Mouse (Mus musculus): ENCODE data around the gene Pxmp4. TPM values are rescaled to one million over a fixed set of nuclear protein-coding genes. Genes with fewer than 3 reads are reported as not detected.

Pxmp4 gene
- polyA plus RNA-seq, 1 experiment = 11.8 TPM

GRCm38 (mm10) chr2:154550937-154551336, 52.6 kb downstream of the Pxmp4 start:
- H3K4me1 ChIP-seq (ENCODE audit: control insufficient read depth, insufficient read depth, low read length) = no peaks in the 10 kb centered on the region
- H3K27ac ChIP-seq (ENCODE audit: insufficient read depth, low read length) = no peak overlapping the region
- no peak for TF ChIP-seq CTCF (IDR thresholded peaks at IDR 0.05; ENCODE audit: borderline replicate concordance, insufficient read depth, low read length)
- no peak for TF ChIP-seq POLR2A (IDR thresholded peaks at IDR 0.05; ENCODE audit: low read depth, low read length)
- H3K4me3 ChIP-seq (ENCODE audit: insufficient read depth, low read length) = no peak overlapping the region

- TF ChIP-seq CTCF (IDR thresholded peaks at IDR 0.05; ENCODE audit: borderline replicate concordance, insufficient read depth, low read length) (no peak), POLR2A (IDR thresholded peaks at IDR 0.05; ENCODE audit: low read depth, low read length) (no peak)
- Histone ChIP-seq H3K4me3 (ENCODE audit: insufficient read depth, low read length) (no peak overlapping the region), H3K4me1 (ENCODE audit: control insufficient read depth, insufficient read depth, low read length) (no peaks in the 10 kb centered on the region), H3K27ac (ENCODE audit: insufficient read depth, low read length) (no peak overlapping the region)
These were observed 53.7 kb downstream of the Pxmp4 start for GRCm38 (mm10) chr2:154549886-154550189.

GRCm38 (mm10) chr2:154549127-154549885, 54.2 kb downstream of the Pxmp4 start:
- Histone ChIP-seq H3K27ac (ENCODE audit: insufficient read depth, low read length) (no peak overlapping the region), H3K4me3 (ENCODE audit: insufficient read depth, low read length) (0 out of 2 replicates have a peak overlapping the region, but pooled peaks have one; percentile 8), H3K4me1 (ENCODE audit: control insufficient read depth, insufficient read depth, low read length) (no peaks in the 10 kb centered on the region)
- TF ChIP-seq CTCF (IDR thresholded peaks at IDR 0.05; ENCODE audit: borderline replicate concordance, insufficient read depth, low read length) = no peak
- TF ChIP-seq POLR2A (IDR thresholded peaks at IDR 0.05; ENCODE audit: low read depth, low read length) = peak; percentile 49

GRCm38 (mm10) chr2:154548688-154549087, 54.8 kb downstream of the Pxmp4 start:
- Histone ChIP-seq H3K4me3 (ENCODE audit: insufficient read depth, low read length) (no peak overlapping the region), H3K4me1 (ENCODE audit: control insufficient read depth, insufficient read depth, low read length) (no peaks in the 10 kb centered on the region), H3K27ac (ENCODE audit: insufficient read depth, low read length) (no peak overlapping the region)
- no peak for TF ChIP-seq CTCF (IDR thresholded peaks at IDR 0.05; ENCODE audit: borderline replicate concordance, insufficient read depth, low read length)
- TF ChIP-seq POLR2A (IDR thresholded peaks at IDR 0.05; ENCODE audit: low read depth, low read length) = no peak

GRCm38 (mm10) chr2:154546711-154547110, 56.8 kb downstream of the Pxmp4 start, which contains the start of gene 1700003F12Rik:
Gene 1700003F12Rik, plus strand, starts transcription at chr2:154547085.
- Histone ChIP-seq H3K27ac (ENCODE audit: insufficient read depth, low read length) (no peak within 1 kb of the TSS), H3K4me1 (ENCODE audit: control insufficient read depth, insufficient read depth, low read length) (no peaks in the 10 kb centered on the region), H3K4me3 (ENCODE audit: insufficient read depth, low read length) (no peak within 1 kb of the TSS)
- TF ChIP-seq CTCF (IDR thresholded peaks at IDR 0.05; ENCODE audit: borderline replicate concordance, insufficient read depth, low read length) (no peak), POLR2A (IDR thresholded peaks at IDR 0.05; ENCODE audit: low read depth, low read length) (no peak)

- TF ChIP-seq CTCF (IDR thresholded peaks at IDR 0.05; ENCODE audit: borderline replicate concordance, insufficient read depth, low read length) = no peak
- TF ChIP-seq POLR2A (IDR thresholded peaks at IDR 0.05; ENCODE audit: low read depth, low read length) = no peak
- H3K4me1 ChIP-seq (ENCODE audit: control insufficient read depth, insufficient read depth, low read length) = no peaks in the 10 kb centered on the region
- no peak overlapping the region for H3K27ac ChIP-seq (ENCODE audit: insufficient read depth, low read length)
- no peak overlapping the region for H3K4me3 ChIP-seq (ENCODE audit: insufficient read depth, low read length)
These were observed 59.8 kb downstream of the Pxmp4 start for GRCm38 (mm10) chr2:154543567-154544347.

GRCm38 (mm10) chr2:154541630-154542029, 61.9 kb downstream of the Pxmp4 start:
- no peaks in the 10 kb centered on the region for H3K4me1 ChIP-seq (ENCODE audit: control insufficient read depth, insufficient read depth, low read length)
- H3K4me3 ChIP-seq (ENCODE audit: insufficient read depth, low read length) = no peak overlapping the region
- no peak overlapping the region for H3K27ac ChIP-seq (ENCODE audit: insufficient read depth, low read length)
- no peak for TF ChIP-seq POLR2A (IDR thresholded peaks at IDR 0.05; ENCODE audit: low read depth, low read length)
- TF ChIP-seq CTCF (IDR thresholded peaks at IDR 0.05; ENCODE audit: borderline replicate concordance, insufficient read depth, low read length) = no peak

GRCm38 (mm10) chr2:154539720-154540119, 63.8 kb downstream of the Pxmp4 start:
- H3K4me3 ChIP-seq (ENCODE audit: insufficient read depth, low read length) = no peak overlapping the region
- no peak for TF ChIP-seq POLR2A (IDR thresholded peaks at IDR 0.05; ENCODE audit: low read depth, low read length)
- TF ChIP-seq CTCF (IDR thresholded peaks at IDR 0.05; ENCODE audit: borderline replicate concordance, insufficient read depth, low read length) = no peak
- no peaks in the 10 kb centered on the region for H3K4me1 ChIP-seq (ENCODE audit: control insufficient read depth, insufficient read depth, low read length)
- no peak overlapping the region for H3K27ac ChIP-seq (ENCODE audit: insufficient read depth, low read length)

- Histone ChIP-seq H3K4me3 (ENCODE audit: insufficient read depth, low read length) (no peak overlapping the region), H3K27ac (ENCODE audit: insufficient read depth, low read length) (no peak overlapping the region), H3K4me1 (ENCODE audit: control insufficient read depth, insufficient read depth, low read length) (no peaks in the 10 kb centered on the region)
- TF ChIP-seq CTCF (IDR thresholded peaks at IDR 0.05; ENCODE audit: borderline replicate concordance, insufficient read depth, low read length) (no peak), POLR2A (IDR thresholded peaks at IDR 0.05; ENCODE audit: low read depth, low read length) (no peak)
These were observed 64.8 kb downstream of the Pxmp4 start for GRCm38 (mm10) chr2:154538710-154539109.

GRCm38 (mm10) chr2:154538310-154538709, 65.2 kb downstream of the Pxmp4 start:
- Histone ChIP-seq H3K27ac (ENCODE audit: insufficient read depth, low read length) (no peak overlapping the region), H3K4me1 (ENCODE audit: control insufficient read depth, insufficient read depth, low read length) (no peaks in the 10 kb centered on the region), H3K4me3 (ENCODE audit: insufficient read depth, low read length) (no peak overlapping the region)
- TF ChIP-seq CTCF (IDR thresholded peaks at IDR 0.05; ENCODE audit: borderline replicate concordance, insufficient read depth, low read length) = no peak
- no peak for TF ChIP-seq POLR2A (IDR thresholded peaks at IDR 0.05; ENCODE audit: low read depth, low read length)

Other genes starting within 250 kb of the Pxmp4 start
- 9.3 and 10.0 TPM in 2 replicates for gene Cdk5rap1, start 230.7 kb downstream of the Pxmp4 start, polyA plus RNA-seq (2011; ENCODE audit: insufficient read length, low read depth, missing spikeins)
- gene Snta1, start 195.6 kb downstream of the Pxmp4 start, polyA plus RNA-seq (2011; ENCODE audit: insufficient read length, low read depth, missing spikeins) = 17.1 and 18.5 TPM in 2 replicates
- 36.8 and 47.6 TPM in 2 replicates for gene Cbfa2t2, start 167.2 kb downstream of the Pxmp4 start, polyA plus RNA-seq (2011; ENCODE audit: insufficient read length, low read depth, missing spikeins)
- 1.9 TPM in 1 of 2 replicates, not detected in the other for gene 1700003F12Rik, start 56.6 kb downstream of the Pxmp4 start, polyA plus RNA-seq (2011; ENCODE audit: insufficient read length, low read depth, missing spikeins)
- not detected in 2 replicates for gene Actl10, start 51.9 kb downstream of the Pxmp4 start, polyA plus RNA-seq (2011; ENCODE audit: insufficient read length, low read depth, missing spikeins)
- 0.85 and 1.5 TPM in 2 replicates for gene Necab3, start 44.8 kb downstream of the Pxmp4 start, polyA plus RNA-seq (2011; ENCODE audit: insufficient read length, low read depth, missing spikeins)
- gene E2f1, start 33.8 kb downstream of the Pxmp4 start, polyA plus RNA-seq (2011; ENCODE audit: insufficient read length, low read depth, missing spikeins) = 21.5 and 24.3 TPM in 2 replicates
- gene Zfp341, start 9.6 kb upstream of the Pxmp4 start, polyA plus RNA-seq (2011; ENCODE audit: insufficient read length, low read depth, missing spikeins) = 1.8 and 1.9 TPM in 2 replicates
- gene 4930519P11Rik, start 9.7 kb upstream of the Pxmp4 start, polyA plus RNA-seq (2011; ENCODE audit: insufficient read length, low read depth, missing spikeins) = not detected in 2 replicates
- 150 and 153 TPM in 2 replicates for gene Chmp4b, start 48.0 kb upstream of the Pxmp4 start, polyA plus RNA-seq (2011; ENCODE audit: insufficient read length, low read depth, missing spikeins)
- not detected in 2 replicates for gene Gm14214, start 166.3 kb upstream of the Pxmp4 start, polyA plus RNA-seq (2011; ENCODE audit: insufficient read length, low read depth, missing spikeins)
- 137 and 168 TPM in 2 replicates for gene Raly, start 187.4 kb upstream of the Pxmp4 start, polyA plus RNA-seq (2011; ENCODE audit: insufficient read length, low read depth, missing spikeins)
- gene a, start 187.7 kb upstream of the Pxmp4 start, polyA plus RNA-seq (2011; ENCODE audit: insufficient read length, low read depth, missing spikeins) = not detected in 2 replicates

All from embryonic fibroblast, embryonic 13.5 days (primary cell).